Mouse (Mus musculus) gastrocnemius, postnatal 25 days (tissue): Measurements from ENCODE around the gene Ccne1. TPM values are rescaled to one million over a fixed set of nuclear protein-coding genes. Genes with fewer than 3 reads are reported as not detected.
A peak's percentile ranks its signal among the peaks of the same experiment; 100 is the strongest.
"Not testable (repeated sequence)": the region's sequence is repeated elsewhere in the genome, so short reads cannot be mapped to it uniquely, and the experiment has no call there.

ENCODE experiments used
- DNase-seq: peaks from one replicate; pipeline ENCODE4 v3.0.0; 2022
- long read RNA-seq, 2 experiments: library from polyadenylated mRNA; stranded (forward); transcript quantifications; one replicate each; pipeline ENCODE4 v2.0.0; 2021
- total RNA-seq, 2 experiments: library from RNA; stranded (reverse); gene quantifications; 1 replicate in 1 of 2; 2 replicates in 1 of 2; pipeline ENCODE4 v1.2.3; 2021

The Ccne1 gene
- 1 to 10 TPM in 1 of 2 experiments, under 1 TPM in 1; 0.33 to 1.3 TPM for total RNA-seq
- long read RNA-seq, experiment 1, result 0 reads
- long read RNA-seq, experiment 2, partial matches to known transcripts, result 0 of 1 reads
- long read RNA-seq, experiment 2, other reads (novel, unspliced or antisense), result 1 of 1 reads

DNA sequence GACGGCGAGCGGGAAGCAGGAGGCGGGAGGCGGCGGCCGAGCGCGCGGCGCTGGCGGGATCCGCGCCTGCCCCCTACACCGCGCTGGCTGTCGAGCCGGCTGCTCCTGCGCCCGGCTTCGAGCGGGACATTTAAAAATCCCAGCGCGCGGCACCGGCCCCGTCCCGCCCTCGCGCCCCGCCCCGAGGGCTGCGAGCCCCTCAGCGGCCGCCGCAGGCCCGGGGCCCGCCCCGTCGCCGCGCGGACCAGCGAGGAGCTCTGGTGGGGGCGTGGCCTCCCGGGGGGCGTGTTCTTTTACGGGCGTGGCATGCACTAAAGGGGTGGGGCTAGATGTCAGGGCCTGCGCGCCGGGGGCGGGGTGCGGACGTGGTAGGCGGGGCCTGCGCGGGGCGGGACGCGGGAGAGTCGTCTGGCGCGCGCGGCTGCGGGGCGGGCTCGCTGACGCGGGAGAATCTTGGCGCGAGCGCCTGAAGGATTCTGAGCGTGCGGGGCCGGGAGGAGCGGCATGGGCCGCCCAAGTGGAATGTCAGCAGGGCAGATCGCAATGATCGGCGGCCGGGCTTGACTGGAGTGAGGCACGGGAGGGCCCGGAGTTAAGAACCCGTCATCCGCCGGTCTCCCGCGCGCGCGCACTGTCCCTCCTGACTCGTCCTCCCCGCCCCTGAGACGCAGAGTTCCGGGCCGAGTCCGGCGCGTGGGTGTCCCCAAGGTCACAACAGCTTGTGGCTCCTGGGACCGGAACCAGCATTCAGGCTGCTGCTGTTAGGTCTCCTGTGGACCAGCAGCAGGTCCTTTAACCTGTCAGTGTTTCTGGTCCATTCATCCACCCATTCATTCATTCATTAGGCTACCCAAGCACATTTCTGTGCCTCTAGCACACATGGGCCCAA, at the start of gene Ccne1:
Gene Ccne1 (minus strand): TSS at position 164 of the 889 bp plus-strand sequence.
- DNase-seq, result peak; percentile 98

DNA sequence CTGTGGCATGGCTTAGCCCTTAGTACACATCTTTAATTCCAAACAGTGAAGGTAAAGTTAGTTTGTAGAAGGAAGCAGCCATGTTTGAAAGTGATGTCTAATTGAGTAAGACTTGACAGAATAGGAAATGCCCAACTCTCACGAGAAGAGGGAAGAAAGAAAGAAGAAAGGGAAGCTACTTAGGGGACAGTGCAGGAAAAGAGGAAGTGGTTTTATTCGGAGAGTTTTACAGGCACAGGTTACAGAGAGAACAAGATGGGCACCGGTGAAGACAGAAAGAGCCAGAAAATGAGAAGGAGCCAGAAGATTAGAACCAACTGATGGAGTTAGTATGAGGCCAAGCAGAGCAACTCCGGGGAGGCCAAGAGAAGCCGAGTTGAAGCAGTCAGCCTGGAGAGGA, 48.5 kb upstream of the Ccne1 start:
- no peak for DNase-seq

DNA sequence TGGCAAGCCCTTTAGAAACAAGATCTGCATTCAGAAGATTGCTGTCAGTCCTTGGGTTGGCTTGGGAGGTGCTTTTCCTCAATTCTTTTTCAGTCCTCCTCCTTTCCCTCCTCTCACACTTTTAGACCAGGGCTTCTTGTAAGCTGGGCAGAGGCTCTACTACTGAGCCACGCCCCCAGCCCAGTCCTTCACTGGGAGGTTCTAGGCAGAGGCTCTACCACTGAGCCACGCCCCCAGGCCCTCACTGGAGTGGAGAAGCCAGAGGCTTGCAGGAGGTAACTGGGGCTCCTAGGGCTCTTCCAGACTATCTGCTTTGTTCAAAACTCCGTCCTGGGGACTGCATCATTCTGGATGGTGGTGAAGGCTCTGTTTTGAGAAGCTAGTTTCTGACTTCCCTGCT, 45.2 kb upstream of the Ccne1 start:
- no peak for DNase-seq

DNA sequence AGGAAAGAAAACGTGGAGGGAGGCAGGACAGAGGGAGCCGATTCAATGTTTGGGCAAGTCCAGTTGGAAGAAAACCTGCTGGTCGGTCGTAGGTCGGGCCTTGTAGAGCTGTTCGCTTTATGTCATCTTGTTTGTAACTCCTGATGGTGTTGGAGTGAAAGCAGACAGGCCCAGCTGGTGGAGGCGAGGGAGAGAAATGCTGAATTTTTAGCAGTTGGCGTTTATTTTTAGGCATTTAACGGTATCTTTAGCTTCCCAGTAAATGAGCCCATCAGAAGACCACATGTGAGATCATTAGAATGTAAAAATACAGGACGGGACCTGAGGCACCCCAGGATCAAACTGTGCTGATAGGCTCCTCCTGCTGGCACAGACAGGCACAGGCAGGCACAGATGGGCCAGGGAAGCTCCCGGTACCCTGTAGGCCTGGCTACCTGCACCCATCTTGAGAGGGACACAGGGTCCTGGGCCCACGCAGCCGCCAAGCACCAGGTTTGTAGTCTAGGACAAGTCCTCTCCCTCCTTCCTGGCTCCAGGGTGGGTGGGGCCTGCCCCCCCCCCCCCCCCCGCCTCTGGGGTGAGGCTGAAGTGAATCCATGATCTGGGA, 44.5 kb upstream of the Ccne1 start:
- no peak for DNase-seq

DNA sequence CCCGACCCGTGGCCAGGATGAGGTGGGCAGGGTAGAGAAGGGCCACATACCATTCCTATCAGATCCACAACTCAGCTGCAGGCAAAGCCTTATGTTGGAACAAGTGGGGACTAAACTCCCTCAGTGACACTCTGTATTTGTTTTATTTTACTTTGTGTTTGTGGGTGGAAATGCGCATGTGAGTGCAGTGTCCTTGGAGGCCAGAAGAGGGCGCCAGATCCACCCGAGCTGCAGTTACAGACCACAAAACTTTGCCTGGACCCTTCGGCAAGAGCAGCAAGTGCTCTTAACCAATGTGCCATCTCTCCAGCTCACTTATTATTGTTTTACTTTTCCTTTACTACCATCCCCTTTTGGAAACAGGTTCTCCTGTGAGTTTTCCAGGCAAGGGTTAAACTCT, 40.1 kb upstream of the Ccne1 start:
- no peak for DNase-seq

DNA sequence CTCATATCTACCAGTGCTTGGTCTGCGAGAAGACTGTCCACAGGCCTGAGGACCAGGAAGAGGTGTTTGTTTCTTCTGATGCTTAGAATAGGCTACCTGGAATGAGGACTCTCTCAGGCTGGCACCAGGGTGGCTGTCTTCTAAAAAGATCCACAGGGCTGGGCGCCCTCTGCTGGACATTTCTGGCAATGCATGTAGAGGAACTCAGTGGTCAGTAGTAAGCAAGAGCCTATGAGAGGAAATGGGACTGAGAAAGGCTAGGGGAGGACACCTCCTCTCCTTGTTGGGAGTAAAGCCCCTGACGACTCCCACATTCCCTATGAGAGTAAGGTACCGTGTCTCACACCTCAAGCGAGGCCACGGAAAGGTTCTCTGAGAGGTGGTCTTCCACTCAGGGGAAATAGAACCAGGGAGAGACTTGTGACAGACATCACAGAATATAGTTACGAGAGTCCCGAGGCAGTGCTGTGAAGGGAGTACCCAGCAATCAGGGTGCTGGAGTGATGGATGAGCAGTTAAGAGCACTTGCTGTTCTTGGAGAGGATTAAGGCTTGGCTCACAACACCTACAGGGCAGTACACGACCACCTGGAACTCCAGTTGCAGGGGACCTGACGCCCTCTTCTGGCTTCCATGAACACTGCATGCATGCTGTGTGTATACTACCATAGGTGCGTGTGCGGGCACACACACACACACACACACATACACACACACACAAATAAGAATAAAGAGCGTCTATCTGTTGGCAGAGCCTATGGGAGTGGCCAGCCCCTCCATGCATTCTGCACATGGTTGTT, 34.6 kb upstream of the Ccne1 start:
- peak; percentile 52 for DNase-seq

DNA sequence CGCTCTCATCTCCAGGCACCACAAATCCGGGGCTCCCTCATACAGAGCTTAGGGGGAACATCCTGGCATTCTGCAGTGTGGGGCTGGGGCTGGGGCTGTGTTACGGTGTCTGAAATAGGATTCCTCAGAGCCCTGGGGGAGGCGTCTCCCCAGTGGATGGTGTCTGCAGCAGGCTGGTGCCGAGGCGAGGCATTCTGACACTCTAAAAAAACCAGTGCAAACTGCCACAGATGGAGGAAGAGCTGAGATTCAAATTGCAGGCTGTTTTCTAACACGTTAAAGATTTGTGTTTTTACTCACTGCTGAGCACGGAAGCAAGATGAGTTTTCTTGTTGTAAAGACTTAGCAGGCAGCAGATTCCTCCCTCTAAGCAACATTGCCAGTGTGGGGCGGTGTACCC, 33.0 kb upstream of the Ccne1 start:
- DNase-seq, result no peak

DNA sequence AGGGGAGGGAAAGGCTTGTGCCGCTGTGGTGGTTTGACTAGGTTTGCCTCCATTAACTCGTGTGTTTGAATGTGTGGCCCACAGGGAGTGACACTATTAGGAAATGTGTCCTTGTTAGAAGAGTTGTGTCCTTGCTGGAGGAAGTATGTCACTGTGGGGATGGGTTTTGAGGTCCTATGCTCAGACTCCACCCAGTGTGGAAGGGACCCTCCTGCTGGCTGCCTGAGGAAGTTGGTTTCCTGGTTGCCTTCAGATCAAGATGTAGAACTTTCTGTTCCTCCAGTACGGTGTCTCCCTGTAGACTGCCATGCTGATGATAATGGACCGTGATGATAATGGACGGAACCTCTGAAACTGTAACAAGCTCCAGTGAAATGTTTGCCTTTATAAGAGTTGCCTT, 27.1 kb upstream of the Ccne1 start:
- no peak for DNase-seq

DNA sequence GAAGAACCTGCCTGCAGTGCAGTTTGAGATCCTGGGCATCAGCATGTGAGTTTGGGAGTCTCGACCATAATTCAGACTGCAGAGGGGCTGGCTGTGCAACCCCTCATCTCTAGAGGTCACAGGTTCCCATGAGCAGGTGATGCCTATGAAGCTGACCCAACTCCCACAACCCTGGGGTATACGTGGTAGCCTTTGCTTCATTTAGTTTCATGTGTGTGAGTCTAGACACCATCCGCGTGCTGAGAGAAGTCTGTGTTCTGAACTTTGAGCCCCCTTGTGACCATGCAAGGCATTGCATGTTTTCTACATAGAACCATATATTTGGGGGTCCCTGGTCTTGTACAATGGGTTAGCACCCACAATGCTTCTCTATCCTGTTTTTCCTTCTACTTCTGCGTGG, 23.9 kb upstream of the Ccne1 start:
- DNase-seq, result no peak

DNA sequence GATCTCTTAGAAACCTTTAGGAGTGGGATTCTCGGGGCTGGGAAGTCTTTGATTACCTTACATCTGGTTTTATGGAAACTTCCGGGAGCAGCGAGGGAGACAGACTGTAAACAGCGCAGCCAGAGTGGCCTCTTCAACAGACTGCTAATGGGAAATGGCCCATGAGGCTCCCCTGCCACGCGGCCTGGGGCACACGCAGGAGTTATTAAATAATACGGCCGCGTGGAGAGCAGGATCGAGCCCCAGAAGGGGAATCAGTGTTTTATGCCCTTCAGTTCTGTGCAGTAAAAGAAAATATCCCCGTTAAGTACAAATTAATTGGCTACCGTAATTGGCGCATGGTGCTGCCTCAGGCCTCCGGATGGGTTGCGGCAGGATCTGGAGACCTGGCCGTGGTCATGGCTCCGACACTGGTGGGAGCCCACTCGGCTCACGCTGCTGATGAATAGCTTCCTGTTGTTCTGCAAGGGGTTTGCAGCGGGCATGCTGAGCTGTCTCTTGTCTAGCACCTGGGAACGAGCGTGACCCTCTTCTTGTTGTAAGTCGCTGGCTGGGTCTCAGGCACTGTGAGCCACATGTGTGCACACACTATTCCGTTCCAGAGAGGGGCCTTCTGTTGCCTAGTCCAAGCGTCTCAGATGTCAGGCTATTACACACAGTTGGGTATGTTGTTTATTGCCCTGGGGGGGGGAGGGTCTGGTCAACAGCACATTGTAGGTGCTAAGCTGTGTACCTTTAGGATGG, 22.8 kb upstream of the Ccne1 start:
- DNase-seq, result no peak

DNA sequence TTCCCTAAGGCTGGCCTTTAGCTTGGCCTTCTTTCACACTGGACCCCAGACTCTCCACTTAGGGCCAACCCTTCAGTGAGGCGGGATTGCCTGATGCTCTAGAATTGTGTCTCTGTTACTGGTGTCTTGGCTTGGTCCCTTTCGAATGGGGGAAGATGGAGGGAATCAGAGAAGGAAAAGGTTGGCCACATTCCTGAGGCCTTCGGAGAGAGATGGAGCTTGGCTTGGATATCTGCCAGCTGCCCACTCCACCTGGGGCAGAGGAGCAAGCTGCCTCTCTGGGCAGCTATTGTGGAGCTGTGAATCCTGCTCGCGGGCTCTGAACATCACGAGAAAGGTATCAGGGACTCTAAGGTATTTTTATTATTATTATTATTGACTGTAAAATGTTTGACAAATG, 22.2 kb upstream of the Ccne1 start:
- DNase-seq, result no peak

DNA sequence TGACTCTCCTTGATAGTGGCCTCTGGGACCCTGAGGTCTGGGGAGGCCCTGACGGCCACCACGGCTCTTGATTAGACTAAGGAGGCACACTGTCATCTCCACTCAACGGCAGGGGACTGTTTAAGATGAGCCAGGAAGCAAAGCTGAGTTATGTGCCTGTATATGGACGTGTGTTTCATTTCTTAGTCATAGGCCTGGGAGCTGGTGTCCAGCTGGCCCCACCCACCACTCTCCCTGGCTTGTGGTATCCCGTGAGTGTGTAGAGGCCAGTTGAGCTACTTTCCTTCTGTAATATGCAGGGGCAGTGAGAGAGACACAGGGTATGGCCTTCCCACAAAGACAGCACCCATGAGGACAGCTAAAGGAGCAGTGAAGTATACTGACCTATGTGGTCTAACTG, 20.9 kb upstream of the Ccne1 start:
- DNase-seq, result not testable (repeated sequence)

DNA sequence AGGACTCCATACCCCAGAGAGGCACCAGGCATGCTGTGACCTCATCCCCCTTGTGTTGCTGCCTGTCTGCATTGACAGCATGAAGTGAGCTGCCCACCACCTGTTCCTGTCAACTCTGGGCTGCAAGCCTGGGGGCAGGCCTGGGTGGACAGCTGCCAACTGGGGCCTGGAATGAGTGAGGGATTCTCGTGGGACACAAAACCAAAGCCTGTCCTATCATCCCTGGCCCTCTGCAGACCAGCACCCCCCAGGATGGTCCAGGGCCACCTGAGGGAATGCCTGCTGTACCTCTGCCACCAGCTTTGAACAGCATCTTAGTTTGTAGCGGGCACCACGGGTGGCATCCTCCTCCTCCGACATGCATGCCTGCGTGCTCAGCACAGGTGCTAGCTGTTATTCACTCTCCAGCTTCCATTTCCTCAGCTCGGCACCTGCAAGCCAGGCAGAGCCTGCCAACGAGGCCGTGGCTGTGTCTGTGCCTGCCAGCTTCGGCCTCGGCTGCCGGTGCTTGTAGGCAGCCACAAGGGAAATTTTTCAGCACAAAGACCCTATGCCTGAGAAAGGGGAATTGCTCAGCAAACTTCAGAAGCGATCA, 18.3 kb upstream of the Ccne1 start:
- DNase-seq, result no peak

DNA sequence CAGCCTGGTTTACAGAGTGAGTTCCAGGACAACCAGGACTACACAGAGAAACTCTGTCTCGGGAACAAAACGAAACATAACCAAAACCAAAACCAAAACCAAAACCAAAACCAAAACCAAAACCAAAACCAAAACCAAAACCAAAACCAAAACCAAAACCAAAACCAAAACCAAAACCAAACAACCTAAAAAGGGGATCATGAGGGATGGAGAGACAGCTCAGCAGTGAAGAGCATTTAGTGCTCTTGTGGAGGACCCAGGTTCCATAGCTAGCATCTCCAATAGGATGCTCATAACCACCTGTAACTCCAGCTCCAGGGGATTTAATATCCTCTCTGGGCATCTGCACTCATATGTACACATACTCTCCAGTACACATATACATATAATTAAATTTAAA, 16.8 kb upstream of the Ccne1 start:
- DNase-seq, result not testable (repeated sequence)

DNA sequence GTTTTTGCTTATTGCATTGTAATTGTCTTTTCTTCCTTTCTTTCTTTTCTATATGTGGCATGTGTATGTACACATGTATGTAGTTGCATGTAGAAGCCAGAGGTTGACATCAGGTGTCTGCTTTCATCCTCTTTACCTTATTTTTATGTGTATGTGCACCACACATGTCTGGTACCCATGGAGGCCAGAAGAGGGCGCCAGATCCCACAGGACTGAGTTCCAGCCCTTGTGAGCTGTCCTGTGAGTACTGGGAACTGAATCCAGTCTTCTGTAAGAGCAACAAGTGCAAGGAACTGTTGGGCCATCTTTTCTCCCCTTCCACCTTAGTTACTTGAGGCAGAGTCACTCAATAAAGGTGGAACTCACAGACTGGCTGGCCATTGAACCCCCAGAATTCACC, 11.3 kb upstream of the Ccne1 start:
- no peak for DNase-seq

DNA sequence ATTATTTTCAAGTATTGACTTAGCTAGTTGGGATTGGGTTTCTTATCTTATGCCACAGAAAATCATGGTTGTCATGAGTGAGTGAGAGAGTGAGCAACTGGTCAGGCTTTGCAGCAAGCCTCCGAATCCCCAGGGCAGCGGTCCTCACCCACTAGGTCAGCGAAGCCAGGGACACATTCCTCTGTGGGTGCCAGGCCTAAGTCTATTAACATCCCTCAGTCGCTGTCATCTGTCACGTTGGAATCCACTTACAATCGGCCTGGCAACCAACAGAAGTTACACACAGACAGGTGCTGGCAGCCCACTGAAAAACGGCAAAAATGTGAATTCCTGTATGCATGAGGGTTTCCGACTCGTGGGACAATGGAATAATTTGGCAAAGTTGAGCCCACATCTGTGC, 5.1 kb upstream of the Ccne1 start:
- peak; percentile 36 for DNase-seq

DNA sequence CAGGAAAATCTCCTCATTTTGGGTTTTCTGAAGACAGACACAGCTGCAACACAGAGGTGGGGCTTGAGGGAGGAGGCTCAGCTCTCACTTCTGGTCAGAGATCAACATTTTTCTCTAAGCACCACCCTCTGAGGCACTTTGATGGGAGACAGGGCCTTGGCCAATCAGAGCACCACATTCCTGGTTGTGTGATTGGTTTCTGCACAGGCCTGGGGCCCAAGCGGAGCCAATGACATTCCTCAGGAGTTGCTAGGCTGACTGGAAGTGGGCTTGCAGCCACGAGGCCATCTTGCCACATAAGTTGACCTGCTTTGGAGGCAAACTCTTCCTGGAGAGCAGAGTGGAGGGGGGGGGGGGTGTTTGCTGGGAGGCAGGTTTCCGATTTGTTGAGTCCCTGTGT, 4.7 kb upstream of the Ccne1 start:
- DNase-seq, result peak; percentile 80

DNA sequence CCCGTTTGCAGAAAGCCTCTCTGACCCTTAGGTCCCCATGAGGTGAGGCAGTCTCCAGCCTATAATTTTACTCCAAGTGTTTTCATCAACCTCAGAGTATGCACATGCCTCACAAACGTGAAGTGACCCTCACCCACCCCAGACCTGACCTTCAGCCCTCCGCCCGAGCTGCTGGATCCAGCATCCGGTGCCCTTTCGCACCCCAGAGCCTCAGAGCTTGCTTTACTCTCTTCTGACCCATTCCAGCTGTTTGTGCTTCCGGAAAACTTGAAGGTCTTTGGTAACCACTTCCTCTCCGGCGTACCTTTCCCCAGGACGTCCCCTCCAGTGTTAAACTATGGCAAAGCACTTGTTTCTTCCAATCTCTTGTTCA, 912 bp upstream of the Ccne1 start:
- DNase-seq, result no peak

DNA sequence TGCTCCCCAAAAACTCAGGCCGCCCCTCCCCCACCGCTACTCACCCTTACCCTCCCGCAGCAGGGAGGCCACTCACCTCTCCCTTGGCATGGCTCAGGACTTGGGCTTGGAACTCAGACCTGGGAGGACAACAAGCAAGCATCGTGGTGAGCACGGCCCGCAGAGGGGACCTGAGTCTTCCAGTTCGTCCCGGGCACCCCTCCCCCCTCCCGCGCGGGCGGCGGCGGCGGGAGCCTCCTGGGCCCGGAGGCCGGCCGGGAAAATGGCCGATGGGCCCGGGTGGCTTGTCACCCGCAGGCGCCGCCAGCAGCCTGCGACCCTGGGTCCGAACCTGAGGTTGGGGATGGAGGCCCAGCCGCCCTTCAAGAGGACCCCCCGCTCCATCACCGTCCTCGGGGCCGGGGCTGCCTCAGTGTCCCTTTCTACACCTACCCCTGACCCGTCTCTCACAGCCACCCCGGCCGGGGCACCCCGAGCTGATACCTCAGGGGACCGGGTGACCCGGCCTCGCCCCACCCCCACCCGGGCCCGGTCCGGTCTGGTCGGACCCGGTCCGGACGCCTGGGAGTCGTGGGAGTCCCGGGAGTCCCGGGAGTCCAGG, 523 bp downstream of the Ccne1 start:
- DNase-seq, result peak; percentile 9

DNA sequence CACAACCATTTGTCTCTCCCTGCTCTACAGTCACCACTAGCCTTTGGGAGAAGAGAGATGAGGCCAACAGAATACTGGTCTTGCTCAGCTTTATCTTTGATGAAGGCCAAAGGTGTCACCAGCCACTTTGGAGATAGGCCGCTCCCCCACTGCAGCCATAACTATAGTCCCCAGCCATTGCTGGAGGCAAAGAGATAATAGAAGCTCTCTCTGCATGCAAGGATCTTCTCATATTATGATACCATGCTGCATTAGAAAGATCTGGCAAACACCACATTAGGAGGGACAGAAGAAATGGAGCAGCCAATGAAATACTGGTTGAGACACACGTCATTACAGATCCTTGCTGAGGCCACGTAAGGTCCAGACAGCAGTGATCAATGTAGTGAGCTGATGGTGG, 2.0 kb downstream of the Ccne1 start:
- DNase-seq, result no peak

DNA sequence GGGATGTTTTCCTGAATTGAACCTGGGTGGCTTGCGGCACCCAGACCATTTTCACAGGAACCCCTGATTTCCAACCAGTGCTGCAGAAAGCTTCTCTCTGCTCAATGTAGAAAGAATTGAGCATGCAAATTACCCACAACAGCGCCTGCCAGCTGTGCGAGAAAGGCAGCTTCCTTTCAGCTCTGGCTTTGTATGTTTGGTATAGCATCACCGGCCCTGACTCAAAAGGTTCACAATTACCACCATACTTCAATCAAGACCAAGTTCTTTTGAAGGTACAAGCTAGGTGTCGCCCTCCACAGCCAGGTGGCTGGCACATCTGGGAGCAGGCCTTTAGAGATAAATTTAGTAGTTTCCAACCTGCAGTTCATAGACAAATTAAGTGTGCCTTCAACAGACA, 3.2 kb downstream of the Ccne1 start:
- DNase-seq, result no peak
